Mouse (Mus musculus): ENCODE measurements around the gene Stk11ip. TPM values are rescaled to one million over a fixed set of nuclear protein-coding genes. Genes with fewer than 3 reads are reported as not detected.
A peak's percentile ranks its signal among the peaks of the same experiment; 100 is the strongest.

Gene Stk11ip
- polyA plus RNA-seq, 1 experiment from 2014 or later: 30.5 TPM

- Histone ChIP-seq H3K27ac (replicated peaks) (no peak overlapping the region), H3K9ac (replicated peaks) (0 out of 2 replicates have a peak overlapping the region, but pooled peaks have one; percentile 2), H3K9me3 (no peaks in the 10 kb centered on the region), H3K4me3 (no peak overlapping the region), H3K4me1 (peaks cover 11% of the 10 kb centered on the region), H3K4me2 (replicated peaks) (no peak overlapping the region), H3K27me3 (no peaks in the 10 kb centered on the region), H3K36me3 (peaks cover 37% of the 10 kb centered on the region)
- ATAC-seq (ENCODE audit: low FRiP score, low read depth): no peak
- WGBS: 95% methylated on average over 7 of the region's 7 CpGs
Measured at GRCm38 (mm10) chr1:75524679-75525078, 3.4 kb downstream of the Stk11ip start.

GRCm38 (mm10) chr1:75530546-75530945 is 9.2 kb downstream of the Stk11ip start:
- Histone ChIP-seq H3K4me3 (no peak overlapping the region), H3K36me3 (peaks cover 79% of the 10 kb centered on the region)

DNA sequence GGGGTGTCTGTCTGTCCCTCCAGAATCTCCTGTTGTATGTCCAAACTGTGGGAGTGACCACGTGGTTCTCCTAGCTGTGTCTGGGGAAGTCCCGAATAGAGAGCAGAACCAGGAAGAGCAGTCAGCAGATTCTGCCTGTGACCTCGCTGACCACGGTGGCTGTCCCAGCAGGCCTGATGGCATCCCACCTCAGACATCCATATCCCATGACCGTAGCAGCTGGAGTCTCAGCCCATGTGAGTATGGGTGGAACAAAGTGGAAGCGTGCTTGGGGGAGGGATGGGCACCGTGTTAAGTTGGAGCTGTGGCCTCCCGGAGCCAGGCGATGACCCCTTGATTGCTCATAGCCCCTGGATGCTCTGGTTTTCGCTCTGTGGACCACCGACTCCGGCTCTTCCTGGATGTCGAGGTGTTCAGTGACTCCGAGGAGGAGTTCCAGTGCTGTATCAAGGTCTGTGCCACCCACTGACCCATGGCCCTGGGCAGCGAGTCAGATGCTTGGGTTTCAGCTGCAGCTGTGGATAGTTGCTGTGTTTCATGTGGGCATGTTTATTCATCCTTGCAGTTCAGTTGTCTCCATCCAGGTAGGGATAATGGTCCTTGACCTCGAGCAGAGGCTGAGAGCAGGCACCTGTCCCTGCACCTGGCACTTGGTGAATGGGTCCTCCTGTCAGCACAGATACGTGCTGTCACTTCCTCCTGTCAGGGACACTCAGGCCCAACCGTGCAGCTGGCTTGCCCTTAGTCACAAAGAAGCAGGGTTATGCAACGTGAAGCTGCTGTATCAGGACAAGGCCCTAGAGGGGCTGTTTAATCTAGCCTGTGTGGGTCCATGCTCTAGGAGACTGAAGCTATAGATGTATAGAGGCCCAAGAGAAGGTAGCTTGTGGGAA is 11.2 kb downstream of the Stk11ip start:
- ATAC-seq (ENCODE audit: low FRiP score, low read depth): no peak
- WGBS: 91% methylated on average over 19 of the region's 19 CpGs

More at GRCm38 (mm10) chr1:75530546-75530945, 9.2 kb downstream of the Stk11ip start:
- Histone ChIP-seq H3K9me3 (no peaks in the 10 kb centered on the region), H3K9ac (replicated peaks) (no peak overlapping the region), H3K27ac (replicated peaks) (no peak overlapping the region), H3K4me1 (no peaks in the 10 kb centered on the region), H3K27me3 (no peaks in the 10 kb centered on the region), H3K4me2 (replicated peaks) (no peak overlapping the region)
- no peak for ATAC-seq (ENCODE audit: low FRiP score, low read depth)
- WGBS: 84% methylated on average over 4 of the region's 4 CpGs

GRCm38 (mm10) chr1:75533325-75534252 is 12.3 kb downstream of the Stk11ip start:
- H3K9ac ChIP-seq (replicated peaks): no peak overlapping the region
- no peaks in the 10 kb centered on the region for H3K27me3 ChIP-seq
- no peak overlapping the region for H3K27ac ChIP-seq (replicated peaks)
- ATAC-seq (ENCODE audit: low FRiP score, low read depth): no peak
- H3K4me2 ChIP-seq (replicated peaks): no peak overlapping the region
- H3K36me3 ChIP-seq: peaks cover 71% of the 10 kb centered on the region
- H3K4me3 ChIP-seq: no peak overlapping the region
- no peaks in the 10 kb centered on the region for H3K9me3 ChIP-seq
- 90% methylated on average over 19 of the region's 19 CpGs for WGBS
- H3K4me1 ChIP-seq: no peaks in the 10 kb centered on the region

More for the DNA sequence above, 11.2 kb downstream of the Stk11ip start:
- Histone ChIP-seq H3K27ac (replicated peaks) (no peak overlapping the region), H3K9me3 (no peaks in the 10 kb centered on the region), H3K4me1 (no peaks in the 10 kb centered on the region), H3K9ac (replicated peaks) (no peak overlapping the region), H3K36me3 (peaks cover 76% of the 10 kb centered on the region), H3K27me3 (no peaks in the 10 kb centered on the region), H3K4me2 (replicated peaks) (no peak overlapping the region), H3K4me3 (no peak overlapping the region)

DNA sequence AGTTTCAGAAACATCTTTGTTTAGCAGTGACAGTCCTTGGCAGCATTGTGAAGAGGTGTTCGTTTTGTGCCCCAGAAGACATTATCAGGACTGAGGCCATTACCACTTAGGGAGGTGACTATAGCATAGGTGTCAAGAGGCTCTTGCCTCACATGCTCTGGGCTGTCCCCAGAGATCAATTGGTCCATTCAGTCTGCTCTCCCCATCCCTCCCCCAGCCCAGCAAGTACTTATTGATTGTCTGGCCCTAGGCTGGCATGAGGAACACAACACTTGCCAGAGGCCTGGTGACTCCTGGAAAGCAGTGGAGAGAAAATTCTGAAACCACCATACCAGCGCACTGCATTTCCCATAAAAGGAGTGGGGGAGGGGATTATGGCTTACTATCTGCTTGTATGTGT is 16.3 kb downstream of the Stk11ip start:
- 87% methylated on average over 2 of the region's 2 CpGs for WGBS

DNA sequence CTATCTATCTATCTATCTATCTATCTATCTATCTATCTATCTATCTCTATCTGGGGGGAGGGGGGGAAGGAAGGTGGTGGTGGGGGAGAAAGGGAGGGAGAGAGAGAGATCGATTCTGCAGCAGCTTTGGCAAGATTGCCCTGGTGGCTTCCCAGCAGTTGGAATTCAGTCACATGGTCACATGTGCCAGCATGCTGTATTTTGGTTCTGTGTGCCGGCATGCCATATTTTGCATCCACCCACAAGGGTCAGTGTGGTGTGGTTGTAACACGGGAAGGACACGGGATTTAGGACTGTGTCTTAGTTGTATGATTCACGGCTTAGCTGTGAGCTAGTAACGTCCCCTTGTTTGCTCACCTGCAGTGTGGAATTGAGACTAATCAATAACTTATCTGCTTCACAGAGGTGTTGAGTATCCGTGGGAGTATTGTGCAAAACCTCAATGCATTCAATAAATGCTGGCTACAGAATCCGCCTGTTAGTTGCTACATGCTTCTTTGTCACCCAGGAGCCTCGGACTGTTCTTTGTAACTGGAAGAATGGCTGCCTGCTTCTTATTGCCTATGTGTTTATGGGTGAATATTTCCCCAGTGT is 17.4 kb downstream of the Stk11ip start:
- WGBS: 82% methylated on average over 9 of the region's 9 CpGs

More for the DNA sequence above, 16.3 kb downstream of the Stk11ip start:
- H3K9ac ChIP-seq (replicated peaks): no peak overlapping the region
- H3K36me3 ChIP-seq: peaks cover 42% of the 10 kb centered on the region
- no peak overlapping the region for H3K27ac ChIP-seq (replicated peaks)
- no peak overlapping the region for H3K4me3 ChIP-seq
- no peak overlapping the region for H3K4me2 ChIP-seq (replicated peaks)
- no peaks in the 10 kb centered on the region for H3K4me1 ChIP-seq
- no peak for ATAC-seq (ENCODE audit: low FRiP score, low read depth)
- no peaks in the 10 kb centered on the region for H3K9me3 ChIP-seq
- no peaks in the 10 kb centered on the region for H3K27me3 ChIP-seq

DNA sequence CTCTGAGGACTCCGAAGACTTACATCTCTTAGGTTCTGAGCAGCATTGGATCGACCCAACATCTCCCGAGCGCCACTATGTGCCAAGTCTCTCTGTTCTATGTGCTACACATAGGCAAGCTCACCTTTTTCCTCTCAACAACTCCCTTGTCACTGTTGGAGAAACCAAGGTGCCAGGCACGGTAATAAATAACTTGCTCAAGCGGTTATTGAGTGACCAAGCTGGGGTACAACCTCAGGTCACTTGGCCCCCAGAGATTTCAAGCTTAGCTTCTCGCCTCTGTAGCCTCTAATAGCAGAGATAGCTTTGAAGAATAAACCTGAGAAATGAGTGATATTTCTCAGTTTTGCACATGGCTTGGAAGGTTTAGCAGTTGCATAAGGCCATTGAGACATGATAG is 20.2 kb downstream of the Stk11ip start:
- no peak overlapping the region for H3K9ac ChIP-seq (replicated peaks)
- H3K4me2 ChIP-seq (replicated peaks): no peak overlapping the region
- peaks cover 7% of the 10 kb centered on the region for H3K36me3 ChIP-seq
- H3K27me3 ChIP-seq: no peaks in the 10 kb centered on the region
- ATAC-seq (ENCODE audit: low FRiP score, low read depth): no peak
- no peaks in the 10 kb centered on the region for H3K9me3 ChIP-seq
- no peak overlapping the region for H3K27ac ChIP-seq (replicated peaks)
- WGBS: 90% methylated on average over 7 of the region's 7 CpGs
- peaks cover 6% of the 10 kb centered on the region for H3K4me1 ChIP-seq
- no peak overlapping the region for H3K4me3 ChIP-seq

More for the DNA sequence above, 17.4 kb downstream of the Stk11ip start:
- Histone ChIP-seq H3K4me1 (no peaks in the 10 kb centered on the region), H3K4me3 (no peak overlapping the region), H3K27ac (replicated peaks) (no peak overlapping the region), H3K9me3 (no peaks in the 10 kb centered on the region), H3K27me3 (no peaks in the 10 kb centered on the region), H3K36me3 (peaks cover 32% of the 10 kb centered on the region), H3K9ac (replicated peaks) (no peak overlapping the region), H3K4me2 (replicated peaks) (no peak overlapping the region)
- ATAC-seq (ENCODE audit: low FRiP score, low read depth): no peak

GRCm38 (mm10) chr1:75544351-75544750 is 23.0 kb downstream of the Stk11ip start:
- Histone ChIP-seq H3K36me3 (peaks cover 4% of the 10 kb centered on the region; the same call in 1 of the 2 replicates), H3K4me1 (peaks cover 15% of the 10 kb centered on the region), H3K9me3 (no peaks in the 10 kb centered on the region), H3K4me2 (replicated peaks) (no peak overlapping the region), H3K27ac (replicated peaks) (no peak overlapping the region), H3K4me3 (no peak overlapping the region), H3K27me3 (no peaks in the 10 kb centered on the region), H3K9ac (replicated peaks) (no peak overlapping the region)
- ATAC-seq (ENCODE audit: low FRiP score, low read depth): no peak
- WGBS: 89% methylated on average over 6 of the region's 6 CpGs

GRCm38 (mm10) chr1:75545965-75546956 is 24.9 kb downstream of the Stk11ip start, which contains the start of gene Slc4a3:
Gene Slc4a3, plus strand, starts transcription at chr1:75546266.
- H3K27ac ChIP-seq (replicated peaks): peak within 1 kb of the TSS; percentile 82
- no peaks in the 10 kb centered on the region for H3K27me3 ChIP-seq
- peak within 1 kb of the TSS; percentile 76 for H3K4me3 ChIP-seq
- H3K4me2 ChIP-seq (replicated peaks): peak within 1 kb of the TSS; percentile 76
- peak; percentile 86 for ATAC-seq (ENCODE audit: low FRiP score, low read depth)
- H3K9me3 ChIP-seq: no peaks in the 10 kb centered on the region
- WGBS: 1% methylated on average over 50 of the region's 64 CpGs
- H3K9ac ChIP-seq (replicated peaks): peak within 1 kb of the TSS; percentile 89
- peaks cover 18% of the 10 kb centered on the region for H3K36me3 ChIP-seq
- H3K4me1 ChIP-seq: peaks cover 15% of the 10 kb centered on the region

- H3K27me3 ChIP-seq: no peaks in the 10 kb centered on the region
- H3K27ac ChIP-seq (replicated peaks): no peak overlapping the region
- H3K36me3 ChIP-seq: peaks cover 28% of the 10 kb centered on the region
- H3K4me3 ChIP-seq: peak overlapping the region; percentile 76; the same call in 1 of the 2 replicates
- 0 out of 2 replicates have a peak, but pooled peaks have one; percentile 4 for ATAC-seq (ENCODE audit: low FRiP score, low read depth)
- peaks cover 15% of the 10 kb centered on the region for H3K4me1 ChIP-seq
- 0 out of 2 replicates have a peak overlapping the region, but pooled peaks have one; percentile 89 for H3K9ac ChIP-seq (replicated peaks)
- H3K9me3 ChIP-seq: no peaks in the 10 kb centered on the region
- 95% methylated on average over 13 of the region's 13 CpGs for WGBS
- peak overlapping the region; percentile 76; the same call in 1 of the 2 replicates for H3K4me2 ChIP-seq (replicated peaks)
Measured at GRCm38 (mm10) chr1:75547351-75547750, 26.0 kb downstream of the Stk11ip start.

All from midbrain, embryonic 12.5 days (tissue).